Mouse (Mus musculus): ENCODE measurements around the gene Sptbn2.

GRCm38 (mm10) chr19:4713886-4714285 is 2.9 kb downstream of the Sptbn2 start:
- no peak for TF ChIP-seq GATA1 (IDR thresholded peaks at IDR 0.05; ENCODE audit: borderline replicate concordance, low read length)
- no peak for TF ChIP-seq FLI1 (IDR thresholded peaks at IDR 0.05; ENCODE audit: low read length)

All from megakaryocyte, embryonic 14.5 days (primary cell).